Mouse (Mus musculus) myocyte (in vitro differentiated cells): ENCODE data around the gene Pih1d2.

ENCODE experiments used
- CEBPB ChIP-seq: IDR thresholded peaks from 2 replicates; pipeline ENCODE4 v1.6.1; 2011; ENCODE audit warnings: mild to moderate bottlenecking, moderate library complexity; ENCODE audit not compliant: poor library complexity, insufficient read depth, severe bottlenecking
- E2F4 ChIP-seq: IDR thresholded peaks from one replicate; pipeline ENCODE4 v1.6.1; 2011; ENCODE audit warnings: mild to moderate bottlenecking, control low read depth, moderate library complexity; ENCODE audit not compliant: insufficient read depth
- MAX ChIP-seq: IDR thresholded peaks from one replicate; pipeline ENCODE4 v1.6.1; 2011; ENCODE audit warnings: low read depth, mild to moderate bottlenecking, control low read depth
- MYOD1 ChIP-seq, 3 experiments: IDR thresholded peaks; one replicate each; pipeline ENCODE4 v1.6.1; 2011; ENCODE audit warnings: control low read depth in 2 of 3, low read depth in 2 of 3, mild to moderate bottlenecking in 2 of 3, moderate library complexity in 1 of 3; ENCODE audit not compliant: insufficient read length in 2 of 3, control insufficient read depth in 1 of 3
- MYOG ChIP-seq, 3 experiments: IDR thresholded peaks; one replicate each; pipeline ENCODE4 v1.6.1; 2011; ENCODE audit warnings: control low read depth in 2 of 3, low read depth in 2 of 3, mild to moderate bottlenecking in 2 of 3; ENCODE audit not compliant: insufficient read length in 2 of 3, control insufficient read depth in 1 of 3, insufficient read depth in 1 of 3
- POLR2A ChIP-seq: IDR thresholded peaks from one replicate; pipeline ENCODE4 v1.6.1; 2011; ENCODE audit warnings: low read depth, mild to moderate bottlenecking, control low read depth, moderate library complexity; ENCODE audit not compliant: insufficient read length
- POLR2AphosphoS2 ChIP-seq: IDR thresholded peaks from one replicate; pipeline ENCODE4 v1.6.1; 2011; ENCODE audit warnings: low read depth, control low read depth; ENCODE audit not compliant: insufficient read length
- SRF ChIP-seq: IDR thresholded peaks from one replicate; pipeline ENCODE4 v1.6.1; 2011; ENCODE audit warnings: low read depth; ENCODE audit not compliant: control insufficient read depth, insufficient read length
- TCF12 ChIP-seq: IDR thresholded peaks from one replicate; pipeline ENCODE4 v1.6.1; 2011; ENCODE audit warnings: mild to moderate bottlenecking, control low read depth; ENCODE audit not compliant: poor library complexity, insufficient read depth, severe bottlenecking
- TCF3 ChIP-seq: IDR thresholded peaks from one replicate; pipeline ENCODE4 v1.6.1; 2011; ENCODE audit warnings: low read depth, control low read depth; ENCODE audit not compliant: insufficient read length
- USF1 ChIP-seq: IDR thresholded peaks from one replicate; pipeline ENCODE4 v1.6.1; 2011; ENCODE audit warnings: low read depth, mild to moderate bottlenecking, control low read depth, moderate library complexity

- TF ChIP-seq POLR2AphosphoS2 (no peak), POLR2A (no peak), MAX (no peak), CEBPB (no peak), MYOG (IDR thresholded peaks at IDR 0.05; ENCODE audit: control insufficient read depth in 1 of 3, insufficient read depth in 1 of 3, insufficient read length in 2 of 3, low read depth in 2 of 3) (no peak), TCF12 (no peak), USF1 (no peak), TCF3 (no peak), E2F4 (no peak), SRF (no peak), MYOD1 (IDR thresholded peaks at IDR 0.05; ENCODE audit: control insufficient read depth in 1 of 3, insufficient read length in 2 of 3, low read depth in 2 of 3) (no peak)
Measured at GRCm38 (mm10) chr9:50585145-50585818, 31.8 kb upstream of the Pih1d2 start.
